Mouse (Mus musculus): ENCODE data around the gene Slc4a5. TPM values are rescaled to one million over a fixed set of nuclear protein-coding genes. Genes with fewer than 3 reads are reported as not detected.

Gene Slc4a5
- 1 to 10 TPM in 1 of 2 experiments, under 1 TPM in 1; 0.25 to 1.2 TPM for total RNA-seq (2021)
- long read RNA-seq, partial matches to known transcripts: 1 of 1 reads
- long read RNA-seq, other reads (novel, unspliced or antisense): 0 of 1 reads

DNA sequence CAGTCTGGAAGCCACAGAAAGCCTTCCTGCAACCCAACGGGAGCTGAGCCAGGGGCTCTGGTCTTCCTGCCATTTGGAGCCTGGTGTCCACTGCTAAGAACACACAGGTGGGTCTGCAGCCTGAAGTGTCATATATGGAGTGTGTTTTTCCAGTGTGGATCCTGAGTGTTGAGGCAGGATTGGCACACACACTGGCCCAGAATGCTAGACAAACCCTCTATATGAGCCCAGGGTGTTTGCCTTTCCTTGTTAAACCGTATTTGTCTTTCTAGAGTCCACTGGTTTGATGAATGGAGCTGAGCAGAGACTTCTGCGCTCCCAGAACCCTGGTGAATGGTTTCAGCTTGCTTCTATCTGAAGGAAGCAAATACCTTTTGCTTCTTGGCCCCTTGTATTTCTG lies at the start of gene Slc4a5:
Slc4a5 (plus strand) TSS at position 15 of the 400 bp plus-strand sequence.
- DNase-seq (ENCODE audit: low spot score in 2 of 2): no peak

DNA sequence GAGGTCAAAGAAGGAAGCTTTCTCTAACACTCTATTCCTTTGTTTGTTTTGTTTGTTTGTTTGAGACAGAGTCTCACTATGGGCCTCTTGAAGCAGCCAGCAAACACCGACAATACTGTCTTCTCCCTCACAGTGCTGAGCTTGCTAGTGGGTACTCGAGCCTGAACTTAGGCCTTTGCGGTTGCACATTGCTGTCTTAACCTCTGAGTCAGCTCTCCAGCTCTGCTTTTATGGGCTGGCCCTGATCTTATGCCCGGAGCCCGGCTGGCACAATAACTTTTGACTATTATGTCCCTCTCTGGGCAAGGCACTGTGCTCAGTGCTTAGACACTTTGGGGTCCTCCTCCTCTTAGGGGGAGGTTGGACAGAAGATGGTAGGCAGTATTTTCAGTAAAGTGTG lies 49.8 kb upstream of the Slc4a5 start:
- DNase-seq (ENCODE audit: low spot score in 2 of 2): no peak

DNA sequence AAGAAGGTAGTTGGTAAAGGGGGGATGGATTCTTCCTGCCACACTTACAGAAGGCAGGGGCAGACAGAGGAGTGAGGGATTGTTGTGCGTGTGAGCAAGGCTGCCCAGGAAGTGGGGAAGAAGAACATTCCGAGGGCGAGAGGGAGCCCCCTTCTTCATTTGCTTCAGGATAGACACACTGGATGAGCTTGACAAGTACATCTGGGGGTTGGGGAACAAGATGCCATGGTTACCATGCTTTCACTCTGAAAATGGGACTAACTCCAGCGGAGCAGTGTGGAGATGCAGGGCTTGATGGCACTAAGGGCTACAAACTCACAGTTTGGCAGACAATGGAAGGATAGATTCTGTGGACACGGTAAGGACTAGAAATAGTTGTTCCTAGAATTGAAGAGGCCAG lies 48.6 kb upstream of the Slc4a5 start:
- DNase-seq (ENCODE audit: low spot score in 2 of 2): peak in 1 of 2 experiments; percentile 69

DNA sequence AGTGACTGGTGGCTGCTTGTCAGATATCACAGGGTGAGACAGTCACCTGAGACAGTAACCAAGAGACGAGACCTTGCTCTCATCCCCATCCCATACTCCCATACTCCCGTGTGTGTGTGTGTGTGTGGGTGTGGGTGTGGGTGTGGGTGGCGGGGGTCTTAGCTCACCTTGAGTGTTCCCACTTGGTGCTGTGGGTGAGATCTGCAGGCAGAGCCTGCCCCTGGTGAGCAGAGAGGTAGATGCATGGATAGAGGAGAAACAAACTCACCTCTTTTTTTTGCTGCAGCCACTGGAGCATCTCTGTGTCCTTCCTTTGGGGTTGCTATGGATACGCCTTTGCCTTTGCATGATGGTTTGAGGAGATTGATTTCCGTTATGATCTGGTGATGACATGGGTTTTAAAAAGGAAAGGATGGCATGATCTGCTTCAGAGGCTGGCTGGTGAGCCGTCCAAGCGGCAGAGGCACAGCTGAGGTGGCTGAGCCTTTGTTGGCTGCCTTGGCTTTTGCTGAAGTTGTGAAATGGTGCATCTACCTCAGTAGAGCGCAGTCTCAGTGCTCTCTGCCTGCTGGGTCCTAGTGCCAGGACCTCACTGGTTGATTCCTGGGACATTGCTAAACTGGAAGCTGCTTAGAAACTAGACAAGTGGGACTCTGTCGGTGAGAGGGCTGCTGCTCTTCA lies 47.2 kb upstream of the Slc4a5 start:
- DNase-seq (ENCODE audit: low spot score in 2 of 2): peak; percentile 72 to 90

DNA sequence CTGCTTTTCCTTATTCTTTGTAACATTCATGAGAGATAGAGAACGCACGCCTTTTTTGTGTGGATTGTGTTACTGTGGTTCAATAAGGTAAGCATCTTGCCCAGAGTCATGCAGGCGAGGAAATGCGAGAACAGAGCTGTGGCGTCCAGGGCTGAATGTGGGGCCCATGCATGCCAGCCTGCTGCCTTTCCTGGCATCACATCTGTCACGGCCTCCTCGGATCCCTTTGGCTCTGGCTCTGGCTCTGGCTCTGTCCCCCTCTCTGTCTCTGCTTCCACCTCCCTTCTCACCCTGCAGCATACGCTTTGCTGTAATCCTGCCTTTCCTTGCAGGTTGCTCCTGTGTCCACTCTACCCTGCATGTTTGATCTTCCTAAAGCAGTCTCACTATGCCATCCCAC lies 43.6 kb upstream of the Slc4a5 start:
- no peak for DNase-seq (ENCODE audit: low spot score in 2 of 2)

DNA sequence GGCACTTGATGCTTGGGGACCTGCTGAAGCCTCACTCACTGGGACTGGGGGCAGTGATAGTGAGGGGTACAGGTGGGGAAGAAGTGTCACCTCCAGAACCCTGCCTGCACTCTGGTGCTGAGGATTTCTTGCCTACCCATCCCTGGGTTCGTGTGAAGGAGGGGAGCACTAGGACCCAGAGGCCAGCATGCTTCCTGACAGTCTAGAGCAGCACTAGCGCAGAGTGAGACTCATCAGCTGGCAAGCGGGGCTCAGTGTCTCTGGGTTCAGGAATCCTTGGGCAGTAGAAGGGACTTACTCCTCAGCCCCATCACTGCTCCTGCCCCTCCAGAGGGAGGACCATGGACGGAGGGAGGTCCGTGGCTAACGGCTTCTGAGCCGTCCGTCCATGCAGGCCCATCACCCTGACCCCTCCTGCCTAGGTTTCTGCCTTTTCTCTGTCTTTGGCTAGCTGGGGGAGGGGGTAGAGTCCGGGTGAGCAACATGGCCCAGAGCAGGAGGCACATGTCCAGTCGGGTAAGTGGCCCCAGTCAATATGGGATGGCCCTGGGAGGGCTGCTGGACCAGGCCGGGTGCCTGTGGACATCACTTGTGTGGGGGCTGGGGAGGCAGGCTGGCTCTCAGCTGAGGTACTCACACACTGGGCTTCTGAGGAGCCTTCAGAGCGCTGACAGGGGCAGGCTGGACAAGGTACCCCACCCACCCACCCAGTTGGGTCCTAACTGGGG lies 40.1 kb upstream of the Slc4a5 start:
- peak; percentile 74 to 88 for DNase-seq (ENCODE audit: low spot score in 2 of 2)

DNA sequence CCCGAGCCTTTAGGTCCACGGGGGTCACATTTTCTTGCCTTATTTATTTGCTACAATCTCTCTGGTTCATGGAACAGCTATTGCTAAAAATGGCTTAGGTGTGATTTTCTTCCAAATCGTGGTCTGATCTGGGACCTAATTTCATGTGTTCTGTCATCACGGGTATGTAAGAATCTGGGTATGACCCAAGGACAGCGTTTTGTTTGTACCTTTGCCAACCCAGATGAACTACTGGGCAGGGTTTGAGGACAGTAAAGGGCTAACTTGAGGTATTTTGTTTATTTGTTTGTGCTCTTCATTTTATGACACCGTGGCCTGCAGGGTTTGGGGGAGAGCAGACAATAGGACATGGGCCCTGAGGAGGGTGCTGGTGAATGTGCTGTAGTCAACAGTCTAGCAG lies 39.0 kb upstream of the Slc4a5 start:
- no peak for DNase-seq (ENCODE audit: low spot score in 2 of 2)

DNA sequence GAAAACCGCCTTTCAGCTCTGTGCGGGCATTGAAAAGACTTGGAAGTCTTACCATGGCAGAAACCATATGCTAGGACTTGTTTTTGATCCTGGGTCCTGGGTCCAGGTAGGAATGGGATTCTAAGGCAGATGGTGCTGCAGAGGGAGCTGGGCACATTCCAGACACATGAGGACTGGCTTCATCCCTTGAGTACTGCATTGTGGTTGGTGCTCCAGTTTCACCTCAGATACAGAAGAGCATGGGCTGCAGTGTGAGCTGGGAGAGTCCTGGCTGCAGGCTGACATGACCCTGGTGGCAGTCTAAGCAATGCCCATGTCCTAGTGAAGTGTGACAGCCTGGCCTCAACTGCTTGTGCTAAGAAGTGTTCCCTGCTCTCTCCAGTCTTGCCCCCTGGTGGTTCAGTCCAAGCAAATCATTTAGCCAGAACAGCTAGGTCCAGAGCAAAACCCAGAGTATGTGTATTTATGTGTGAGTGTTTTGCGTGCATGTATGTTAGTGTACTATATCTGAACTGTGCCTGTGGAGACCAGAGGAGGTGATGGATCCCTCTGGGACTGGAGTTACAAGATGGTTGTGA lies 34.7 kb upstream of the Slc4a5 start:
- no peak for DNase-seq (ENCODE audit: low spot score in 2 of 2)

DNA sequence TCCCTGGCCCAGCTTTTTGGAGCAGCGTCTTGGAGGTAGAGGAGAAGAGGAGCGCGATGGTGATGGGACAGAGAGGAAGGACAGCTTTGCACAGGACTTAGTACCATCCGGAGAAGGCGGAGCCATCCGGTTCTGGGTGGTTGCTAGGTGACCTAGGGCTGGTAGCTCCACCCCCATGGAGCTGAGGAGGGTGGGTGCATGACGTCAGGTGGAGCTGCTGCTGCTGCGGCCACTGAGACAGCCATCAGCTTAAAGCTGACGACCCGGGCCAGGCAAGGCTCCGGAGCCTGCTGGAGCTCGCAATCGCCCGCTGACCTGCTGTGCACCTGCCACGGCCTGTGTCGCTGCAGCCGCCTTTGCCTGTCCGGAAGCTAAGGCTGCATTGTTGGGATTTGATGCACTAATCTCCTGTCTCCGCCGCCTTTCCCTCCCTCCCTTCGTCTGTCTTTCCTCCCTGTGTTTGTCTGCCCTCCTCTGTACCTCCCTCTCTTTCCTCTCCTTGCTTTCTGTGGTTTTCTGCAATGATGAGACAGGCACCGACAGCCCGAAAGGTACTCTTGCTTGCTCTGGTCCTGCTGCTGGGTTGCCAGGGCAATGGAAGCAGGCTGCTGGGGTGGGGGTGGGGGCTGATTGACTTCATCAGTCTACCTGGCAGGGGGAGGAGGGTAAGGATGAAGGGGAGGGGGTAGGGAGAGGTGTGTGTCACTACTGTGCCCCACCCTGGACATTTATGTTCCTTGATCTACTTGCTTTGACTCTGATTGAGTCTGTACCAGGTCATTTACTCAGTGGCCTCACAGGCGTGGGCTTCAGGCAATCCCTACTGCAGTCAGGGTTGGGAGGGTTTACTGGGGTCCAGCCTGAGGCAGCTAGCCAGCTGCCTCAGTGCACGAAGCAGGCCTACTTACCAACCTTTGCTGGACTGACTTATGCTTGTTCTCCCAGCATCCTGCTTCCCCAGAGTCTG lies 33.5 kb upstream of the Slc4a5 start:
- DNase-seq (ENCODE audit: low spot score in 2 of 2): peak; percentile 92 to 94

DNA sequence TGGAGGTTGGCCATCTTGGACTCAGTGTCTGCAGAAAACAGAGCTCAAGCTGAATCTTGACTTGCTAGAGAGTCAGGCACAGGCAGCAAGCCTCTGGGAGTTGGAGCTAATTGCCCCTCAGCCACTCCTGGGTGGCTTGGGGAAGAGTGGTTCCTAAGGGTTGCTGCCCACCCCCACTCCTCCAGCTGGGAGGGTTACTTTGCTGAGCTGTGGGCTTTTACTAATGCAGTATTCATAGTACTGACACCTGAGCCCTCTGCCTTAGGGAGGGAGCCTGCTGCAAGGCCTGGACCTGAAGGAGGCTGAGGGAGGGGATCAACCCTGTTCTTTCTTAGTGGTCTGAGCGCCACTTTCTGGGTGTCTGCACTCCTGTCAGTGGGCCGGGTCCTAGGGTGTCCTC lies 32.7 kb upstream of the Slc4a5 start:
- DNase-seq (ENCODE audit: low spot score in 2 of 2): no peak

DNA sequence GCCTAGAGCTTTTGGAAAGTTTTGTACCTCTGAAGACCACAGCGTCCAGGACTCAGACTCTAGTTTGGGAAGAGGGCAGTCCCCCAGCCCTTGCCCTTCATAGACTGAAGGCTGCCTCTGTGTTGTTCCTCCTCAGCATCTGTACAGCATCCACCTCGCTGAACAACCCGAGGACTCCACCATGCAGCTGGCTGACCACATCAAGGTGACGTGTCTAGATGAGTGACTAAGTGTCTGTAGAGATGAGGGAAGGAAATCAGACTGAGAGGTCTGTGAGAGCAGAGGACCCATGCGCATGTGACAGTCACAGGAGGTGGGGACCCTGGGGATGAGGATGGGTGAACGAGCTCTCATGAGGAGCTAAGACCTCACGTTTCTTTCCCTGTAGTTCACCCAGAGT lies 26.1 kb upstream of the Slc4a5 start:
- DNase-seq (ENCODE audit: low spot score in 2 of 2): no peak

DNA sequence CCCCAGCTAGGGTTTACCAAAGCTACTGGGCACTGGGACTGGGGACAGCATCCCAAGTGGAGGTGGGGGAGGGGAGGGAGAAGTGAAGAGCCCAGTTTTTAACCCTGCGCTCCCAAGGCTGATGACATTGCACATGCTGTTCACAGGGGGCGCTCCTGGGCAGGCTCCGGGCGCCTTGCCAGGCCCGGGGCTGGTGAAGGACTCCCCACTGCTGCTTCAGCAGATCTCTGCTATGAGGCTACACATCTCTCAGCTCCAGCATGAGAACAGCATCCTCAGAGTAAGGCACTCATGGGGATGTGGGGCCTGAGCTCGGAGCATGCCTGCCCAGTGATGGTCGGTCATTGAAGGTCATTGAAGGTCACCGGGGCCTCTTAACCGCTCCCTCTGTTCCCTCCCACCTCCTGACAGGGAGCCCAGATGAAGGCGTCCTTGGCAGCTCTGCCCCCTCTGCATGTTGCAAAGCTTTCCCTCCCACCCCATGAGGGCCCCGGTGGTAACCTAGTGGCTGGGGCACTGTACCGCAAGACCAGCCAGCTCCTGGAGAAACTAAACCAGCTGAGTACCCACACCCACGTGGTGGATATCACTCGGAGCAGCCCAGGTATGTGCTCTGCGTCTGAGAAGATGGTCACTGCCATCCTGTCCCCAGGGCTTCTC lies 22.2 kb upstream of the Slc4a5 start:
- DNase-seq (ENCODE audit: low spot score in 2 of 2): peak; percentile 71 to 81

DNA sequence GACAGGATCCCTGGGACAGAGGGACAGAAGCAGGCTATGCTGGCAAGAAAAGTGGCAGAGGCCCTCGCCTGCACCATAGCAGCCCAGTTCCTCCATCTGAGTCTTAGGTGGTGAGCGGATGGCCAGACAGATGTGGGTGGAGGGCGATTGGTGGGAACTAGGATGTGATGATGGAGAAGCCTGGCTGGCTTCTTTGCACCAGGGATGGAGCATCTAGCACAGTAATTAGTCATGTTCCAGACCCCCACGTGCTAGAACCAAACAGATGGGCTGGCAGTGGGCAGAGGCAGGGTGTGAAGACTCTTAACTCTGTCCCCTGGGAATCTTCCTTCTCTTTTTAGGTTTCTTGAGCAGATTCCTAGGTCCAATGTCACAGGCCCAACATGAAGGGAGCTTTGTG lies 16.3 kb upstream of the Slc4a5 start:
- no peak for DNase-seq (ENCODE audit: low spot score in 2 of 2)

DNA sequence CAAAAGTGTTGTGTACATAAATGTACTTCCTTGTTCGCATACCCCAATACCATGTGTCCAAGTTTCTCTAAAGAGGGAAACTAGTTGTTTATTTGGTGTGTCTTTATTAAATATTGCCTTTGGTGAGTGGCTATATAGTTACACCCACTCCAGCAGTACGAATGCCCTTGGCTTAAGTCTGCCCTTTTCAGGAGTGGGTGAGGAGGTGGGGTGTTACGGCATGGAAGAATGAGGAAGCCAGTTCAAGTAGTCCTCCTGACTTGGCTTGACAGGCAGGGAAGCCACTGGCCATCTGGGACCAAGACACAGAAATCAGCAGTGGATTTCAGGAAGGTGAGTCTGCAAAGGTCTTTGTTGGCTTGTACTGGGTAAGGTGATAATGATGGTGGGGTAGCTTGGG lies 13.8 kb upstream of the Slc4a5 start:
- no peak for DNase-seq (ENCODE audit: low spot score in 2 of 2)

DNA sequence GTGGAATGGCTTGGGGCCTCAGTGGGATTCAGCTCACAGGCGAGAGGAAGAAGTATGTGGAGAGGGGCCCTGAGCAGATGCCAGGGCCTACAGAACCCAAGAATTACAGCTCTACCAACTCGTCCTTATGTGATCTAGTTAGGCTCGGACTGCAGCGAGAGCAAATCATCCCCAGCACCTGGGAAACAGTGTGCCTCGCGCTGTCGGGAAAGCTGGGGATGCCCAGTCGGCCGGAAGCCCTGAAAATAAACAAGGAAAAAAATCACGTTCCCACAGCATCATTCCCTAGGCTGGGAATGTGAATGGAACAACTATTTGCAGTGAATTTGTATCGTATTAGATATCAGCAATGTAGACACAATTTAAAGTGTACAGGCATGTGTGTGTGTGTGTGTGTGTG lies 13.3 kb upstream of the Slc4a5 start:
- DNase-seq (ENCODE audit: low spot score in 2 of 2): no peak

DNA sequence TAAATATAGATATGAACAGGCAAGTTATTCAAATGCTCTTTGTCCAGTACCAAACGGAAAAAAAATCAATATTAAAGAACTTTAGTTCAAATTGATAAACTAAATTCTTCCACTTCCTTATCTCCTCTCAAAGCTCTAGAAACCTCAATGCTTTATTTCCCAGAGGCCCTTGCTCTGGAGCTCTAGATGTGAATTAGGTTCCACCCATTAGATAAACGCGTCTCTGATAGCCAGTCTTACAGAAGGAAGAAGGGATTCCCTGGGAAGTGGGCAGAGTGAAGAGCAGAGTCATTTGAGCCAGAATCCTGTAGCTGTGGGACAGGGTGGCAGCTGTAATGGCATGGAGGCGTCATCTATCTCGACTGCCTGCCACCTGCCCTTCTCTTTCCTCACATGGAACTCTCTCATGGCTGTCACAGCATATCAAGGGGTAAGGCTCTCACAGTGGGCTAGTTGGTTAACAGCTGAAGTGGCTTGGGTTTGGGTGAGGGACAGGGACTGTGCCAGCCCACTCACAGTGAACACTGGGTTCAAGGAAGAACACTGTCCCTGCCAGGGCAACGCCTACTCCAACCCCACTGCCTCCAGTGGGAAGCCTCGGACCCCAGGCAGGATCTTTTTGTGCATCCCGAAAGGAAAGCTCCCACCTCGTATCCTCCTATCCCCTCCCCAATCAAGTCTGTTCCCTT lies 12.1 kb upstream of the Slc4a5 start:
- no peak for DNase-seq (ENCODE audit: low spot score in 2 of 2)

DNA sequence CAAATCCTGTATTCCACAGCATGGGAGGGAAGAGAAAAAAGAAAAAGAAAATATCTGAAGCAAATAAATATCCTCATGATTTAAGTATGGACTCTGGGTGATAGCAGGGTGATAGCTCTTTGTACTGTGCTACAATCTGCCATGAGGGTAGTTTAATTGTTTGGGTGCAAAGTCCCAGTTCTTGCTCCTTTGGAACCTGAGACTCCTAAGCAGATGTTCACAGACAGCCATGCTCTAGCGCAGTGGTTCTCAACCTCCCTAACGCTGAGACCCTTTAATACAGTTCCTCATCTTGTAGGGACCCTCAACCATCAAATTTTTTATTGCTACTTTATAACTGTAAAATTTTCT lies 11.6 kb upstream of the Slc4a5 start:
- no peak for DNase-seq (ENCODE audit: low spot score in 2 of 2)

DNA sequence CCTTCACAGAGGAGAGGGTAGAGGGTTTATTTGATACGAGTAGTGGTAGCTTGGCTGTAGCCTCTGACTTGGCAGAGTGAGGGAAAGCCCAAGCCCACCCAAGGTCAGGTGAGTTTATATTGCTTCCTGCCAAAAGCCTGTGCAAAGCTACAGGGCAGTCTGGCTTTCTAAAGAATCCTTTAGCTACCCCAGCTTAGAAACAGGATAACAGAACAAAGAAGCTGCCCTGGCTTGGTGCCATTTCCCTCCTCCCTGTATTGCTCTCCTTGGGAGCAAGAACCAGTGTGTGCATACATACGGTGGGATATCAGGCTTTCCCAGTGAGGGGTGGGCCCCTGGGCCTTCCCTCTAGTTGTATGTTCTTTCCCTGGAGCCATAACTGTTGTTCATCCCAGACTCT lies 9.1 kb upstream of the Slc4a5 start:
- no peak for DNase-seq (ENCODE audit: low spot score in 2 of 2)

DNA sequence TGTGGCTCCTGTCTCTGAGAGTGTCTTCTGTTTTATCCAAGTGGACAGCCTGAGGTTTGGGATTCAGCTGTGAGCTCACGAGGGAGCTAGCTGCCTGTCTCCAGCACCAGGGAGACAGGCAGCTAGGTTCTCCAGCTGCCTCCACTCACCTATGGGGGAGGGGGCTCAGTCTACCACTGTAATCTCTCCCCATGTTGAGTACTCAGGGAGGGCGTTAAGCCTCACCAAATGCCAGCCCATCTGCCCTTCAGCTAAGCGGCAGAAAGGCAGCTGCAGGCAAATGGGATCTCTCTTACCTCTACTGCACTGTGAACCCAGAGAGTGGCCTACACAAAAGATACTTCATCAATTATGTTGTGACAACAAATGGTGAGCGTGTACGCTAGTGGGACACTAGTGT lies 8.1 kb upstream of the Slc4a5 start:
- DNase-seq (ENCODE audit: low spot score in 2 of 2): no peak

DNA sequence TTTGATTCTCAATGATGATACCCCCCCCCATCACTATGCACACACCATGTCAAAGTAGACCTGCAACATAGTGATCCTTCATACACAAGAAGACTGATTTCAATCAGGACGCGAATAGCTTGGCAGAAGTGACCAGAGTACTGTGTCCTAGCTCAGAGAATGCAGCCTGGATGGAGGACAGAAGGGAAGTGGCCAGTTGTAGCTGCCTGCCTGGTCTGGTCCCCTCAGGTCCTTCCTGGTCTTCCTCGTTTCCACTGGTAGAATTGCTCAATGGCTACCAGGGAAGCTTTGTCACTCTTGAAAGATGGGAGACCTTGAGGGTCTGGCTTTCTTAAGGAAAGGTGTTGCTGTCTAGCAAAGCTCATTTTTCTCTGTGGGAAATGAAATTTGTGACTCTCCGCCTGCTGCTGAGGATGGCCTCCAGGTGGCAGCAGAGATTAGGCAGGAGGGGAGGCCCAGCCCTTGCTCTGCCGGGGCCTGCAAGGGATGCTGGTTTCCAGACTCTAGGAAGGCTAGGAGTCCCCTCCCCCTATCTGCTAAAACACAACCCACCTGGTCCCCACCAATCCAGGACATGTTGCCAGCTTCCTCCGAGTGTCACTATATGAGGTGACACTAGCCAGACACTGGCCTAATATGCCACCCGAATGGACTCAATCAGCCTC lies 4.5 kb upstream of the Slc4a5 start:
- peak; percentile 63 to 79 for DNase-seq (ENCODE audit: low spot score in 2 of 2)

Measured in layer of hippocampus, adult 18-20 months (tissue).